Mouse (Mus musculus): ENCODE measurements around the gene Herpud1. TPM values are rescaled to one million over a fixed set of nuclear protein-coding genes. Genes with fewer than 3 reads are reported as not detected.

The Herpud1 gene
- polyA plus RNA-seq, 1 experiment from 2014 or later = 126 TPM

DNA sequence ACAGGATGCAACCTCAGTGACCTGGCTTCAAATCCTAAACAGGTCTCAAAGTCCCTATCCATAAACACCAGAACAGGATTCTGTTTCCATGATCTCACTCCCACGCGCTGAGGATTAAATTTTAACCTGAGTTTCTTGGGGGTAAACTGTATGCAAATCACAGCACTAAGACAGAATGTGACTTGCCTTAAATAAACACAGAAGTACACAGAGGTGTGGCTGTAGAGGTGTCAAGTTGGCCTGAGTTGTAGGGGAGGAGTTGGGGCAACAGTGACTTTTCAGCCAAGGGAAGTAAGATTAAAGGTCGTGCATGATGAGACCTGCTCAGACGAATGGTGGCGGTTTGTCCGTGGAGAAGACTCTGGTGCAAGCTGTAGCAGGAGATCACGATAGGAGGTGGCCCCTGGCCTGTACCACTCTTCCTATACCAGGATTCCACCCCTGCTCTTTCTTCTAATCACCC is 32.1 kb upstream of the Herpud1 start:
- ATAC-seq (ENCODE audit: low read depth) = no peak; the same call in 1 of the 2 replicates
- WGBS = 68% methylated on average over 7 of the region's 7 CpGs
- H3K9ac ChIP-seq (ENCODE audit: low read length) = no peak overlapping the region

DNA sequence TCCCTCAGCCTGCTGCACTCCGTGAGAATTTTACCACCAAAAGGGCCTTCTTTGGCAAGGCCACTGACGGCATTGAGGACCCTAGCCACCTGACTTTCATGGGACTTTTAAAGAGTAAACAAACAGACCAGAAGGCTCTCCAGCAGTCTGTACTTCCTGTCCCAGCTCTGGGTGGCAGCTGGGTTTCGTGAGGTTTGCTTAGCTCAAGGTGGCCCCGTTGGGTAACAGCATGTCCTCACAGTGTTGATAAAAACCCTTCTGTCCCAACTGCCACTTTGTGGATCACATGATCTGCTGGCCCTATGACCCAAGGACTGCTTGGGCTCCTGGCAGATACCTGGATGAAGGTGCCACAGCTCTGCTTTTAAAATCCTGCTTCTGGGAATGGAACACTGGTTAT is 31.7 kb upstream of the Herpud1 start:
- no peaks in the 10 kb centered on the region for H3K9me3 ChIP-seq (ENCODE audit: control insufficient read depth, low read length)
- peak overlapping the region; percentile 45 for H3K27ac ChIP-seq (ENCODE audit: low read length)
- no peak overlapping the region for H3K4me3 ChIP-seq (ENCODE audit: low read length)
- H3K4me1 ChIP-seq (replicated peaks; ENCODE audit: control insufficient read depth, insufficient read depth, low read length) = peaks cover 14% of the 10 kb centered on the region
- H3K4me2 ChIP-seq (ENCODE audit: low read depth, low read length) = no peak overlapping the region
- no peak overlapping the region for H3K9ac ChIP-seq (ENCODE audit: low read length)
- WGBS = 25% methylated on average over 4 of the region's 4 CpGs
- ATAC-seq (ENCODE audit: low read depth) = peak; percentile 44
- H3K27me3 ChIP-seq (ENCODE audit: control insufficient read depth, insufficient read depth, low read depth, low read length) = no peaks in the 10 kb centered on the region
- no peaks in the 10 kb centered on the region for H3K36me3 ChIP-seq (ENCODE audit: control insufficient read depth, insufficient read depth, low read length)

More for the DNA sequence above, 32.1 kb upstream of the Herpud1 start:
- Histone ChIP-seq H3K27ac (ENCODE audit: low read length) (peak overlapping the region; percentile 39), H3K4me3 (ENCODE audit: low read length) (no peak overlapping the region), H3K36me3 (ENCODE audit: control insufficient read depth, insufficient read depth, low read length) (no peaks in the 10 kb centered on the region), H3K4me1 (replicated peaks; ENCODE audit: control insufficient read depth, insufficient read depth, low read length) (peaks cover 12% of the 10 kb centered on the region), H3K4me2 (ENCODE audit: low read depth, low read length) (no peak overlapping the region), H3K27me3 (ENCODE audit: control insufficient read depth, insufficient read depth, low read depth, low read length) (no peaks in the 10 kb centered on the region), H3K9me3 (ENCODE audit: control insufficient read depth, low read length) (no peaks in the 10 kb centered on the region)

DNA sequence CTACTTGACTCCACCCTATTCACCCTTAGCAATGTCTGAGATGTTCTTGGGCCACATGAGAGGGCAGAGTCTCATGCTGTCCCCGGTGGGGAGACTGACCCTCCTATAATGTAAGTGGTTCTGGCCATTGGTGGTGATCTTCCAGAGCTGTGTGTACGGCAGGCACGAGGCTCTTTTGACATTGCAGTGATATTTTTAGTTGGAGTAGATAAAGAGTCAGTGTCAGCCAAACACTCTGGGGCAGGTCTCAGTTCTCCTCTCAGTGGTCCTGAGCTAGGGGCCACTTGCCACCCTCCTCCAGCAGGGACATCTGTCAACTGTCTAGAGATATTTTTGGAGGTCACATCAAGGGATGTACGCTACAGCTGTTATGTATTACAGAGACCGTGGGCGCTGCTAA is 29.0 kb upstream of the Herpud1 start:
- Histone ChIP-seq H3K36me3 (ENCODE audit: control insufficient read depth, insufficient read depth, low read length) (no peaks in the 10 kb centered on the region), H3K27me3 (ENCODE audit: control insufficient read depth, insufficient read depth, low read depth, low read length) (no peaks in the 10 kb centered on the region), H3K4me3 (ENCODE audit: low read length) (no peak overlapping the region), H3K27ac (ENCODE audit: low read length) (no peak overlapping the region), H3K4me1 (replicated peaks; ENCODE audit: control insufficient read depth, insufficient read depth, low read length) (peaks cover 16% of the 10 kb centered on the region), H3K4me2 (ENCODE audit: low read depth, low read length) (no peak overlapping the region), H3K9ac (ENCODE audit: low read length) (no peak overlapping the region), H3K9me3 (ENCODE audit: control insufficient read depth, low read length) (no peaks in the 10 kb centered on the region)
- WGBS = 56% methylated on average over 6 of the region's 6 CpGs
- no peak for ATAC-seq (ENCODE audit: low read depth)

DNA sequence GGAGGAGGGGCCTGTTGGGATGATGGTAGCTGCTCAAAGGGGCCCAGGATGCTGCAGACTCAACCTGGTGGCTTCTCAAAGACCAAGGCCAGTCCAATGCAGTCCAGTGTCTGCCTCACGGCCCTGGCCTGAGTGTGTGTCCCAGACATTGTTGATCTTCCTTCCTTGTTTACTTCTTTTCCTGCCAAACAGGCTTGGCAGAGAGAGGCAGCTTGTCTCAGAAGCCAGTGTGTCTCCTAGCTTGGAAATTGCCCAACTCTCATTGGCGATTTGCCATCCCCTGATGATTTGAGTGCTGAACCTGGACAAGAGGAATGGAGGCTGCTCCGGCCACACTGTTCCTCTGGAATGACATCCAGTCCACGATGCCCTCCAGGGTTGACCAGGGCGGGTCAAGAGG is 27.7 kb upstream of the Herpud1 start:
- Histone ChIP-seq H3K36me3 (ENCODE audit: control insufficient read depth, insufficient read depth, low read length) (no peaks in the 10 kb centered on the region), H3K27me3 (ENCODE audit: control insufficient read depth, insufficient read depth, low read depth, low read length) (no peaks in the 10 kb centered on the region), H3K4me2 (ENCODE audit: low read depth, low read length) (no peak overlapping the region), H3K27ac (ENCODE audit: low read length) (0 out of 2 replicates have a peak overlapping the region, but pooled peaks have one; percentile 24), H3K9ac (ENCODE audit: low read length) (no peak overlapping the region), H3K4me1 (replicated peaks; ENCODE audit: control insufficient read depth, insufficient read depth, low read length) (peaks cover 29% of the 10 kb centered on the region), H3K9me3 (ENCODE audit: control insufficient read depth, low read length) (no peaks in the 10 kb centered on the region), H3K4me3 (ENCODE audit: low read length) (no peak overlapping the region)
- ATAC-seq (ENCODE audit: low read depth) = peak; percentile 54
- 24% methylated on average over 5 of the region's 5 CpGs for WGBS

DNA sequence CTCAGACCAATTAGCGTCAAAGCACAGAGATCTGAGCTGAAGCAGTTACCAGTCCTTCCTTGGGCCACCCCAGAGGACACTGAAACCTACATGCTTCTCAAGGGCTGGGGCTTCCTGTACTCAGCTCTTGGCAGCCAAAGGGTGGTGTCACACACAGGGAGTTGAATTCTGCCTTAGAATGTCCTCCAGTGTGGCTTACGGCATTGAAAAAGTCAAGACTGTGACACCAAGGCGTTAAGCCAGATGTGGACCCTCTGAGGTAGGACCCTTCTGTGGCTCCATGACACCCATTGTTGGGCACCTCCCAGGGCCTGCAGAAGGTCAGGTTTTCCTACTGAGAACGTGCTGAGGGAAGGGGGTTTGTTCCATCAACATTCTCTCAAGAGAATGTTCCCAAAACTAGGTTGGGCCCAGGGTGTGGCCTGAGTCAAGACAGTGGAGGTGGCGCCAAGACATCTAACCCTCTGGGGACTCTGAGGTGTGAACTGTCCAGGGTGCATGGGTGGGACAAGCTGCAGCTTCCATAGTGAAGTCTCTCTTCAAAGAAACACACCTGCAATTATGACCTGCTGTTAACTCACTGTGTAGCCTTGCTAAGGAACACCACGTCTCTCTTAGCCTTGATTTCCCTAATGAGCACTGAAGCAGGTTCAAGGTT is 24.3 kb upstream of the Herpud1 start:
- H3K27ac ChIP-seq (ENCODE audit: low read length) = no peak overlapping the region
- no peak for ATAC-seq (ENCODE audit: low read depth)
- H3K4me3 ChIP-seq (ENCODE audit: low read length) = no peak overlapping the region
- H3K4me2 ChIP-seq (ENCODE audit: low read depth, low read length) = no peak overlapping the region
- no peaks in the 10 kb centered on the region for H3K36me3 ChIP-seq (ENCODE audit: control insufficient read depth, insufficient read depth, low read length)
- H3K4me1 ChIP-seq (replicated peaks; ENCODE audit: control insufficient read depth, insufficient read depth, low read length) = peaks cover 35% of the 10 kb centered on the region
- WGBS = 82% methylated on average over 6 of the region's 6 CpGs
- no peaks in the 10 kb centered on the region for H3K27me3 ChIP-seq (ENCODE audit: control insufficient read depth, insufficient read depth, low read depth, low read length)
- no peak overlapping the region for H3K9ac ChIP-seq (ENCODE audit: low read length)
- no peaks in the 10 kb centered on the region for H3K9me3 ChIP-seq (ENCODE audit: control insufficient read depth, low read length)

DNA sequence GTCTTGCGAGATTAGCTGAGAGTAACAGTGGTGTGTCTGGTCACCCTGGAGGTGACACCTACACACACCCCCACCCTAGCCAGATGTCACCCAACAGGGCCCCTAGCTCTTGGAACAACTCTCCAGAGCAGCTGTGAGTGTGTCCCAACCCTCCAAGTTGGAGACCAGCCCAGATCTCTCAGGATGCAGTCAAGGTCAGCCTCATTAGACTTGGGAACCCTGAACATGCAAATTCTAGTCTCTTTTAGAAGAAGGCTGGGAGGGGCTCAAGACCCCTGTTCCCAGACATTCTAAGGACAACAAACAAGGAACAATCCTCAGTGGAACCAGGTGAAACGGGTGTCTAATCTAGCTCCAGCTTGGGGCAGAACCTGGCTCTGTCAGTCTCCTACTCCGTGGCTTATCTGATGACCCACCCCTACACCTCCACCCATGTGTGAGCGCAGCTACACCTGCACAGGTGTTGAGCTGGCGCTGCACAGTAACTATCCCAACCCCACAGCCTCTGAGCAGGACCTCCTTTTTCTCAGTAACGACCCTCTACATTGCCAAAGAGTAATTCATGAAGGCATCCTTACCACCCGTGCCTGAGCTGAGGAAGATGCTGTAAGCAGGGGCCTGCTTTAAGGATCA is 23.5 kb upstream of the Herpud1 start:
- peaks cover 31% of the 10 kb centered on the region for H3K4me1 ChIP-seq (replicated peaks; ENCODE audit: control insufficient read depth, insufficient read depth, low read length)
- H3K27ac ChIP-seq (ENCODE audit: low read length) = peak overlapping the region; percentile 33
- no peak overlapping the region for H3K4me3 ChIP-seq (ENCODE audit: low read length)
- H3K36me3 ChIP-seq (ENCODE audit: control insufficient read depth, insufficient read depth, low read length) = no peaks in the 10 kb centered on the region
- no peaks in the 10 kb centered on the region for H3K9me3 ChIP-seq (ENCODE audit: control insufficient read depth, low read length)
- ATAC-seq (ENCODE audit: low read depth) = peak; percentile 67
- H3K9ac ChIP-seq (ENCODE audit: low read length) = no peak overlapping the region
- 61% methylated on average over 7 of the region's 7 CpGs for WGBS
- no peaks in the 10 kb centered on the region for H3K27me3 ChIP-seq (ENCODE audit: control insufficient read depth, insufficient read depth, low read depth, low read length)
- no peak overlapping the region for H3K4me2 ChIP-seq (ENCODE audit: low read depth, low read length)

DNA sequence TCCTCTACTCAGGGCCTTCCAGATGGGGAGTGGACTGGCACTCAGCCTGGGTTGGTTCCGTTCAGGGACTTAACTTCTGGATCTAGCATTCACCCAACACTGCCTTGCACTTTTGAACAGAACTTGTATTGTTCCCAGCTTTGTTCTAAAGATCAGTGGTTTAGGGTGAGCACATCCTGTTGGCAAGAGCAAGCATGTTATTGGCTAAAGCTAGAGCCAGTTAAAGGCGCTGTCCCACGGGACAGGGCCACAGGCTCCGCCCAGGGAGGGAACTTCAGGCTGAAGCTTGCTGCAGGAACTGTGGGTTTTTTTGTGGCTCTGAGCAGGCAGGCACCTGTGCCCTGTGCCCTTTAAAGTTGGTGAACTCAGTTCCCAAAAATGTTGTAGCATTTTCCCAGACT is 22.9 kb upstream of the Herpud1 start:
- H3K9ac ChIP-seq (ENCODE audit: low read length) = no peak overlapping the region
- H3K9me3 ChIP-seq (ENCODE audit: control insufficient read depth, low read length) = no peaks in the 10 kb centered on the region
- peaks cover 31% of the 10 kb centered on the region for H3K4me1 ChIP-seq (replicated peaks; ENCODE audit: control insufficient read depth, insufficient read depth, low read length)
- H3K27ac ChIP-seq (ENCODE audit: low read length) = peak overlapping the region; percentile 33
- H3K27me3 ChIP-seq (ENCODE audit: control insufficient read depth, insufficient read depth, low read depth, low read length) = no peaks in the 10 kb centered on the region
- 36% methylated on average over 4 of the region's 4 CpGs for WGBS
- no peak overlapping the region for H3K4me3 ChIP-seq (ENCODE audit: low read length)
- H3K4me2 ChIP-seq (ENCODE audit: low read depth, low read length) = no peak overlapping the region
- no peaks in the 10 kb centered on the region for H3K36me3 ChIP-seq (ENCODE audit: control insufficient read depth, insufficient read depth, low read length)
- peak; percentile 75 for ATAC-seq (ENCODE audit: low read depth)

DNA sequence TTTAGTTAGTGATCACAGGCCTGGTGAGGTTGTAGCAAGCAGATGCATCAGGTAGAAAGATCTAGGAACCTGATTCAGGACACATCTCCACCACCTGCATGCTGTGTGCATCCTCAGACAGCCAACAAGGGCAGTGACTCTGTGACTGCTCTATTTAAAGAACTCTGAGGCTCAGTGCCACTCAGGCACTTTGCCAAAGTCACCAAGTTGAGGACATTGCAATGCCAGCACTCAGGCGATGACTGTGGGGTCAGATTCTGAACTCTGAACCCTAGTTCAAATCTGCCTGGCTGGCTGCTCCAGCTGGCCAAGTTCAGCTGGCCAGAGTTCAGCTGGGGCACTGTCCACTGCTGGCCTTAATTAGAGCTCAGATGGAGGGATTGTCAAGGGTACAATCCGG is 22.3 kb upstream of the Herpud1 start:
- H3K9ac ChIP-seq (ENCODE audit: low read length) = no peak overlapping the region
- no peak overlapping the region; the same call in 1 of the 2 replicates for H3K27ac ChIP-seq (ENCODE audit: low read length)
- no peak overlapping the region for H3K4me3 ChIP-seq (ENCODE audit: low read length)
- H3K4me1 ChIP-seq (replicated peaks; ENCODE audit: control insufficient read depth, insufficient read depth, low read length) = peaks cover 24% of the 10 kb centered on the region
- ATAC-seq (ENCODE audit: low read depth) = no peak
- no peaks in the 10 kb centered on the region for H3K9me3 ChIP-seq (ENCODE audit: control insufficient read depth, low read length)
- WGBS = 66% methylated on average over 2 of the region's 2 CpGs
- H3K27me3 ChIP-seq (ENCODE audit: control insufficient read depth, insufficient read depth, low read depth, low read length) = no peaks in the 10 kb centered on the region
- H3K36me3 ChIP-seq (ENCODE audit: control insufficient read depth, insufficient read depth, low read length) = no peaks in the 10 kb centered on the region
- no peak overlapping the region for H3K4me2 ChIP-seq (ENCODE audit: low read depth, low read length)

DNA sequence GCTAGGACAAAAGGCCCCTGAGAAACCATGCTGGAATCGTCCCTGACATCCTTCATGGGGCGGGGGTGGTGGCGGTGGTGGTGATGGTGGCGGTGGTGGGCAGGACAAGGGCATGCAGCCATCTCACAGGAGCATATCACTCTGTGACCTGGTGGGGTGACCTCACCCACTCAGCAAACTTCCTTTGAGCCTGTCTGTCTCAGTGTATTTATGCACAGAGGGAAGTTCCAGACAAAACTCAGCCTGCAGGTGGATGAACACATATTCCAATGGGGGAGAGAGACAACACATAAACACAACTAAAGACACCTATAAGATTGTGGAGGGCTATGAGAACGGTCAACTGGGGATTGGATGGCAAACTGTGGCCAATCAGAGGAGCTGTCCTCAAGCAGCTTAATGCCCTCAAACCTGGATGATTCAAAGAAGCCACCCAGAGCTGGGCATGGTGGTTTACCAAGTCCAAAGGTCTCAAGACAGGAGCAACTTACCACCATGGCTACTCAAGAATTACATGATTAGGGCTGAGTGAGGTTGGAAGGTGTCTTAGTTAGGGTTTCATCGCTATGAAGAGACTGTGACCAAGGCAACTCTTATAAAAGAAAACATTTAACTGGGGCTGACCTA is 21.4 kb upstream of the Herpud1 start:
- no peak for ATAC-seq (ENCODE audit: low read depth)
- Histone ChIP-seq H3K9ac (ENCODE audit: low read length) (no peak overlapping the region), H3K27me3 (ENCODE audit: control insufficient read depth, insufficient read depth, low read depth, low read length) (no peaks in the 10 kb centered on the region), H3K9me3 (ENCODE audit: control insufficient read depth, low read length) (no peaks in the 10 kb centered on the region), H3K36me3 (ENCODE audit: control insufficient read depth, insufficient read depth, low read length) (no peaks in the 10 kb centered on the region), H3K27ac (ENCODE audit: low read length) (no peak overlapping the region), H3K4me2 (ENCODE audit: low read depth, low read length) (no peak overlapping the region), H3K4me3 (ENCODE audit: low read length) (no peak overlapping the region), H3K4me1 (replicated peaks; ENCODE audit: control insufficient read depth, insufficient read depth, low read length) (peaks cover 21% of the 10 kb centered on the region)
- WGBS = 77% methylated on average over 6 of the region's 6 CpGs

All from lung, embryonic 16.5 days (tissue).